Mouse (Mus musculus): ENCODE results near the gene Map3k13.
"Not testable (repeated sequence)": the region's sequence is repeated elsewhere in the genome, so short reads cannot be mapped to it uniquely, and the experiment has no call there.

Gene Map3k13

GRCm38 (mm10) chr16:21807786-21808185 lies 13.6 kb downstream of the Map3k13 start:
- DNase-seq (ENCODE audit: low spot score in 2 of 2) = not testable (repeated sequence)

GRCm38 (mm10) chr16:21813164-21813834 lies 19.2 kb downstream of the Map3k13 start:
- no peak for DNase-seq (ENCODE audit: low spot score in 2 of 2)

GRCm38 (mm10) chr16:21814861-21815668 lies 20.9 kb downstream of the Map3k13 start:
- peak; percentile 38 to 43 for DNase-seq (ENCODE audit: low spot score in 2 of 2)

- DNase-seq (ENCODE audit: low spot score in 2 of 2) = no peak
Observed at GRCm38 (mm10) chr16:21815669-21816010, 21.5 kb downstream of the Map3k13 start.

GRCm38 (mm10) chr16:21818132-21818531 lies 24.0 kb downstream of the Map3k13 start:
- peak in 1 of 2 experiments; percentile 35 for DNase-seq (ENCODE audit: low spot score in 2 of 2)

GRCm38 (mm10) chr16:21818629-21819028 lies 24.5 kb downstream of the Map3k13 start:
- DNase-seq (ENCODE audit: low spot score in 2 of 2) = no peak

GRCm38 (mm10) chr16:21825612-21826031 lies 31.5 kb downstream of the Map3k13 start:
- DNase-seq (ENCODE audit: low spot score in 2 of 2) = no peak

- DNase-seq (ENCODE audit: low spot score in 2 of 2) = no peak
Observed at GRCm38 (mm10) chr16:21827153-21827552, 33.0 kb downstream of the Map3k13 start.

GRCm38 (mm10) chr16:21827581-21827980 lies 33.4 kb downstream of the Map3k13 start:
- no peak for DNase-seq (ENCODE audit: low spot score in 2 of 2)

GRCm38 (mm10) chr16:21829711-21830110 lies 35.6 kb downstream of the Map3k13 start:
- no peak for DNase-seq (ENCODE audit: low spot score in 2 of 2)

GRCm38 (mm10) chr16:21830784-21831183 lies 36.6 kb downstream of the Map3k13 start:
- no peak for DNase-seq (ENCODE audit: low spot score in 2 of 2)

- DNase-seq (ENCODE audit: low spot score in 2 of 2) = no peak
Observed at GRCm38 (mm10) chr16:21831764-21832163, 37.6 kb downstream of the Map3k13 start.

- no peak for DNase-seq (ENCODE audit: low spot score in 2 of 2)
Observed at GRCm38 (mm10) chr16:21833469-21833868, 39.3 kb downstream of the Map3k13 start.

GRCm38 (mm10) chr16:21833970-21834369 lies 39.8 kb downstream of the Map3k13 start:
- no peak for DNase-seq (ENCODE audit: low spot score in 2 of 2)

- no peak for DNase-seq (ENCODE audit: low spot score in 2 of 2)
Observed at GRCm38 (mm10) chr16:21834866-21835583, 40.9 kb downstream of the Map3k13 start.

GRCm38 (mm10) chr16:21835584-21835931 lies 41.4 kb downstream of the Map3k13 start:
- no peak for DNase-seq (ENCODE audit: low spot score in 2 of 2)

- DNase-seq (ENCODE audit: low spot score in 2 of 2) = no peak
Observed at GRCm38 (mm10) chr16:21836311-21837072, 42.3 kb downstream of the Map3k13 start.

GRCm38 (mm10) chr16:21837694-21838093 lies 43.5 kb downstream of the Map3k13 start:
- no peak for DNase-seq (ENCODE audit: low spot score in 2 of 2)

GRCm38 (mm10) chr16:21845800-21846671 lies 51.9 kb downstream of the Map3k13 start:
- peak; percentile 44 to 50 for DNase-seq (ENCODE audit: low spot score in 2 of 2)

GRCm38 (mm10) chr16:21848444-21848843 lies 54.3 kb downstream of the Map3k13 start:
- DNase-seq (ENCODE audit: low spot score in 2 of 2) = no peak

- DNase-seq (ENCODE audit: low spot score in 2 of 2) = no peak
Observed at GRCm38 (mm10) chr16:21848847-21849246, 54.7 kb downstream of the Map3k13 start.

Data from urinary bladder, postnatal 36 days (tissue).